Mouse (Mus musculus) mature B cell (primary cell): ENCODE data around the gene Ip6k2.

Experiments used
- in situ Hi-C: fragments of 300-500 bp; cut with MboI; formaldehyde crosslinking; loops from 2 replicates; pipeline ENCODE4 v1.14.3; 2019

Gene Ip6k2

DNA sequence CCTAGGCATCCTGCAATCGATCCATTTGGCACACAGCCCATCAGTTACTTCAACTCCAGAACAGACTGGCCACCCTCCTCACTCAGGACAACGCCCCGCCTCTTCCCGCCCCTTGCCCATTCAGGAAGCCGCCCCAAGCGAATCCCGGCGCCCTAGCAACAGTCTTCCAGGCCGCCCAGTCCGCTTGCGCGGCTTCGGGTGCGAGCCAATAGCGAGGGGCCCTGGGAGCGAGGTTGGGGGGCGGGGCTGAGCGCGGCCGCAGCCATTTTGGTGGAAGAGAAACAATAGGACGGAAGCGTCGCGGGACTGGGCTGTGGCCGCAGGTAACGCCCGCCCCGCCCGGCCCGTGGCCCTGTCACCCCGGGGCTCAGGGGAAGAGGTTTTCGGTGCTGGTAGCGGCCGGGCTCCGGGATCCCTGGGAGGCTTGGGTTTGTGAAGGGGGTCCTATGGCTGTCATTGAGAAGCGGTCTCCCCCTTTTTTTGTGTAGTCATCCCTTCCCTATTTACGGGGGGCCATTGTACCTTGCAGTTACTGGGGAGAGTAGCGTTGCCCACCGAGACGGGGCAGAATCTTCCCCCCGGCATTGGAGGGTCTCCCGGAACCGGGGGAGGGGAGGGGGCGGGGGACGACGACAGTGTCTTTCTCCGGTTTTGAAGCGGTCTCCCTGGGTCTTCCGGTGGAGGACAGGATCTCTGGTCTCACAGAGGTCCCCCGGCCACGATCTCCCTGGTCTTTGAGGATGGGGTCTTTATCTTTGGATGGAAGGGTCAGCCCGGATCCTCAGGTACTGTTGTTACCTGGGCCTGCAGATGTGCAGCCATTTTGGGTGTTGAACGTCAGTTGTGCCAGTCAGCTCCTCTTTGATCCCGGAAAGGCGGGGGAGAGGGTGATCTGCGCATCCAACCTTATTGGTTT, at the start of gene Ip6k2:
Ip6k2 (plus strand) TSS at position 249 of the 916 bp plus-strand sequence.
- in situ Hi-C loops = no loop called here

- in situ Hi-C loops = no loop called here
Observed at GRCm38 (mm10) chr9:108734626-108735025, 49.0 kb upstream of the Ip6k2 start.

DNA sequence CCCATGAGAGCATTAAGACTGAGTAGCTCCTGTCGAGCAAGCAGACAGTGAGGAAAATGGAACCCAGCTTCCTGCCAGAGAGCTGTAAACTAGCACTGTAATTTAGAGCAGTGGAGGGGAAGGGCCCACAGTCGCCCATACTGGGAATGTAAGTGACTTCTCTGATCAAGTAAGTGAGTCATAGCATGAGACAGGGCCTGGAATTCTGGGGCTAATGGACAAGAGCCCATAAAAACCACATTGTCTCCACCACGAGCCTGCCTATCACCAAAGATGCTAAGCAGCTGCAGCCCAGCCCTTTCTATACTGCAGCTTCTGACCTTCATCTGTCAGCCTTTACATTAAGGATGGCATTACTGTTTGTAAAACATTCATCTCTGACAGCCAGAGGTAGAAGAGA, 44.4 kb upstream of the Ip6k2 start:
- in situ Hi-C loops = no loop called here

DNA sequence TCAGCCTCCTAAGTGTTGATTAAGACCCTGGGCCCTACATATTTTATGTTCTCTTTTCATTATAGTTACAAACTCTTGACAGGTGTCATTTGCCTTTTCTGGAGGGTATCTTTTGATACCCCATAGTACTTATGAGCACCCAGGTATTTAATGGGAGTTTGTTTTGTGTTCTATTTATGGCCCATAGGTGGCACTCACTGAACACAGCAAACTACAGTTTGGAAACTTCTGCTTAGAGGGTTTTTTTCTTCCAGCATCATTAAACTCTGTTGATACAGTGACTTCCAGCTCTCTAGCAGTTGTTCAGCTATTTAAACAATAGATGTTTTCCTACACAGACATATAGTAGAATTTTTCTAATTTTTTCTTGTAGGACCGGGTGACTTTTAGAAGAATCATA, 43.5 kb upstream of the Ip6k2 start:
- in situ Hi-C loops = no loop called here

DNA sequence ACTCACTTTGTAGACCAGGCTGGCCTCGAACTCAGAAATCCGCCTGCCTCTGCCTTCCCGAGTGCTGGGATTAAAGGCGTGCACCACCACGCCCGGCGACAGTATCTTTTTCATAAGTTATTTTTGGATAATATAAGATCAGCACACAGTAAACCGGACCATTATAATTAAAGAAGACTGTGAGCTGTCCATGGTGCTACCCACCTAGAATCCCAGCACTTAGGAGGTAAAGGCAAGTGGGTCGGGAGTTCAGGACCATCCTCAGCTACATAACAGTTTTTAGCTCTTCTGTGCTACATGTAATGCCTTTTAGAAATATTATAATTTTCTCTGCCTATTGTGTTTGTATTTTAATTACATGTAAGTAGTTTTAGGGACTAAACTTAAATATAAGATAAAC, 41.5 kb upstream of the Ip6k2 start:
- in situ Hi-C loops = no loop called here

GRCm38 (mm10) chr9:108746876-108747499, 36.6 kb upstream of the Ip6k2 start:
- in situ Hi-C loops = no loop called here

DNA sequence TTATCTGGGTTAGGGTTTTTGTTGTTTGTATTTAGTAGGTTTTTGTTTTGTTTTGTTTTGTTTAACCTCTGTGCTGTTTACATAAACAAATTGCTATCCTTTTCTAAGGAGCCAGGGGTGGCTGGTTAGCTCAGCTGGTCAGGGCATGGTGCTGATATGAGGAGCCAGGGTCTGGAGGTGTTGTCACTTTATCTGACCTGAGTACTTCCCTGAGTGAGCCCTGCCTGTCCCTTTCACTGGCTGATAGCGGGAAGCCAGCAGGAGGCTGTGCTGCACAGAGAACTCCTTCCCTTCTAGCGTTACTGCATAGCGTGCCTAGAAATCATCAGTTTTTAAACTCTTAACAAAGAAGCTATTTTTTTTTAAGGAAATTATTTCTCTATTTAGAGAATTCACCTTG, 35.9 kb upstream of the Ip6k2 start:
- in situ Hi-C loops = no loop called here

DNA sequence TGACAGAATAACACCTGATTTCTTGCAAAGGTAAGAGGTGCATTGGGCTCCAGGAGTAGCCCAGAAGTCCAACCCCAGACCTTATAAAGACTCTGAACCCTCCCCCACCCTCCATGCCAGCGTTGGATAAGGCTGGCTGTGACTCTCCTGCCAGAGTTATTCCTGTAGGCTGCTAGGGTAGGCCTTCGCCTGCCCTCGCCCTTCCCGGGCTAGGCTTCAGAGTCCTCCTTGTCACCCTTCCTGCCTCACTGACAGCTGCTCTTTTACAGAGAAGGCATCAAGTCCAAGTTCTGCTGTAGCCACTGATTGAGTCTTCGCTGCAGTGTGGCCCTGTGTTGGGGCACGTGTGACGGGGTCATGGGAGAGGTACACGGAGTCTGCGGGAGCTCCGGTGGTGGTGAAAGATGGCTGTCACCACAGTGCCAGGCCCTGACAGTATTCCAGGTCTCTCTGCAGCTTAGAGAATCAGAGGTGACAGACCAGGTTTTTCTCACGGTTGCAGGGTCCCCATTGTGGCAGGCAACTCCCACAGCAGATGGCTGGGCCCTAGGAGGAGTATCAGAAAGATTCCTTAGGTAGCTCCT, 34.9 kb upstream of the Ip6k2 start:
- in situ Hi-C loops = no loop called here

DNA sequence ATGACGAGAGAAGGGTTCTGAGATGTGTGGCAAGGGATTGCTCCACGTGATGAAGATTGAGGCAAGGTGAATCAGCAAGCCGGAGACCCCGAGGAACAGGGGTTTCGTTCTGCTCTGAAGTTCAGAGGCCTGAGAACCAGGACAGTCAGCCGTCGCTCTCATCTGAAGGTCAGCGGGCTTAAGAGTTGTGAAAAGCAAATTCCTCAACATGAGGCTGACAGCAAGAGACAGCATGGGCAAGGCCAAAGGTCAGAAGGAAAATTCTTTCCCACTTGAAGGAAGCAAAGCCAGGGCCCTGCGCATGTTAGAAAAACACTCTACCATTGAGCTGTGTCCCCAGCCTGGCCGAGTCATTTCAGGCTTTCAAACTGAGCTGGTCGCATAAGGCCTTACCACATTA, 33.0 kb upstream of the Ip6k2 start:
- in situ Hi-C loops = no loop called here

GRCm38 (mm10) chr9:108752142-108752920, 31.3 kb upstream of the Ip6k2 start:
- in situ Hi-C loops = no loop called here

DNA sequence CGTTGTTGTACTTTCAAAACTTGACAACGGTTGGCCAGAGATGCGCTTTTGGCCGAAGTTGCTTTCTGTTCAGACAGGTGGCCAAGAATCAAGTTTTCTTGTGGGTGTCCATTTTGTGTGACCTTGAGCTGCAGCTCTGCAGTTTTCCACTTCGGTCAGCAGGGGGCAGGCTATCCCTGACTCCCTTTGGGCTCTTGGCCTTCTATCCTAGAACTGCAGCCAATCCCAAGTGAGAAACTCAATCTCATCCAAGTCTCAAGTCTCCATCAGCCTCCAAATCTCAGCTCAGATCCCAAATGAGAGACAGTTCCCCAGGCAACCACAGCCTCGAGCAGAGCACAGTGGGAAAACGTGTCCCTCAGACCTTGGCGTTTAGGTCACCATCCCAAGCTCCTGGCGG, 30.3 kb upstream of the Ip6k2 start:
- in situ Hi-C loops = no loop called here

GRCm38 (mm10) chr9:108753976-108754375, 29.6 kb upstream of the Ip6k2 start:
- in situ Hi-C loops = no loop called here

- in situ Hi-C loops = no loop called here
Observed at GRCm38 (mm10) chr9:108754423-108754822, 29.2 kb upstream of the Ip6k2 start.

GRCm38 (mm10) chr9:108757406-108757805, 26.2 kb upstream of the Ip6k2 start:
- in situ Hi-C loops = no loop called here

DNA sequence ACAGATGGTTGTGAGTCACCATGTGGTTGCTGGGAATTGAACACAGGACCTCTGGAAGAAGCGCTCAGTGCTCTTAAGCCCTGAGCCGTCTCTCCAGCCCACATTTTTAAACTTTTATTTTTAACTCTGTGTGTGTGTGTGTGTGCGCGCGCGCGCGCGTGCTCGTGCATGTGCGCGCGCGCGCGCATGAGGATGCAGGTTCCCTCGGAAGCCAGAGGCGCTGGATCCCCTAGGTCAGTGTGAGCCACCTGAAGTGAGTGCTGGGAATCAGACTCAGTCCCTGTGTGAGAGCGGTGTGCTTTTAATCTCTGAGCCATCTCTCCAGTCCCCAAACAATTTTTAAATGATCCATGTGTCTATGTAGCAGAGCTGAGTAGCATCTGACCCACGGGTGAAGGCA, 24.5 kb upstream of the Ip6k2 start:
- in situ Hi-C loops = no loop called here

- in situ Hi-C loops = no loop called here
Observed at GRCm38 (mm10) chr9:108759805-108760204, 23.8 kb upstream of the Ip6k2 start.

GRCm38 (mm10) chr9:108761561-108761960, 22.0 kb upstream of the Ip6k2 start:
- in situ Hi-C loops = no loop called here

DNA sequence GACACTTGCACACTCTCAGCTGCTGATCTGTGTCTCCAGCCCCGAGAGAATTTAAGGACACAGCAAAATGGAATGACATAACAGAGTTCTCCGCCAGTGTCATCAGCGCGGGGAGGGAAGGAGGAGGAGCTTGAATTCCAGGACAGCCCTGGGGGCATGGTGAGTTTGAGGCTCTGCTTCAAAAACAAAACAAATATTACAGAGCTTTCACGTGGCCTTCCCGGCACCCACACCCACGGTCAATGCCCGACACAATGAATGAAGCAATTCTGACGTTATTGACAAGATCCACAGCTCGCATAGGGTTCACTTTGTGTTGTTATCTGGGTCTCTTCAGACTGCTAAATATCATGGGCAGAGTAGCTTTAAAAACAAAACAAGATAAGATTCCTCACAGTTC, 18.6 kb upstream of the Ip6k2 start:
- in situ Hi-C loops = no loop called here

GRCm38 (mm10) chr9:108776614-108777013, 7.0 kb upstream of the Ip6k2 start:
- in situ Hi-C loops = no loop called here

DNA sequence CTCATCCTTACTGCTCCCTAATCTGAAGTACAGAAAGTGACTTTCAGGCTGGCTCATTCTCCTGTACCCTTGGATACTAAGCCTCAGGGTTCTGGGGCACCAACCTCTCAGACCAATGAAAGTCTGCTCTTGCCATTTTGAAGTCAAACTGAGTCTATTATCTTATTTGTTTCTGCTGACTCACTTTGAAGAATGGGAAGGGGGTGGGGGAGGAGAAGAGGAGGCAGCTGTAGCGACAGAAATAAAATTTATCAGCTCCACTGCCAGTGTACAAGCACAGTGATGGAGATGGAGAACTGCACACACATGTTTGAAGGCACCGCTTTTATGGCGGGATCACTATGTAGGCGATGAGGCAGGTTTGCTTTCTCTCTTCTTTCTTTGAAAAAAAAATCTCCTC, 6.3 kb upstream of the Ip6k2 start:
- in situ Hi-C loops = no loop called here

DNA sequence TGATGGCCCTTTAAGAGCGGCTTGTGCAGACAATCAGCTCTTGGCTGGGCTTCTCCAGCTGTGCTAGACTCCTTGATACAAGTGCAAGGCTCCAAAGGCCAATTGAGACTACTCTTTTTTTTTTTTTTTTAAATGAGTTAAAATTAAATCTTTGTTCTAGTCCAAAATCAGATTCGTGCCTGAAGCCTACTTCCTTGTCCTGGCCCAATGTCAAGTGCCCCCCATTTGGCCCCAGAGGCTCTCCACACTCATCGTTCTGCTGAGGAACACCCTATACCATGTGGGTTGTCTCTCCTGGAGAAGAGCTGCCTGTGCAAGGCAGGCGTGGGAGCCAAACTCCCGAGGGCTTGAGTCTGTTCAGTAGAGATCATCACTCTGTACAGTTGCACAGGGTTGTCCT, 2.6 kb upstream of the Ip6k2 start:
- in situ Hi-C loops = no loop called here

GRCm38 (mm10) chr9:108781891-108782290, 1.7 kb upstream of the Ip6k2 start:
- in situ Hi-C loops = no loop called here
